Mouse (Mus musculus) gastrocnemius, postnatal 36 days (tissue): ENCODE measurements around the gene Srpk1. TPM values are rescaled to one million over a fixed set of nuclear protein-coding genes. Genes with fewer than 3 reads are reported as not detected.

ENCODE experiments used
- DNase-seq, 2 experiments: peaks; one replicate each; pipeline ENCODE4 v3.0.0; 2022
- intact Hi-C: fragments of 180-260 bp; cut with DNase I; formaldehyde crosslinking; loops from one replicate; pipeline ENCODE4 v1.15.1; 2025
- long read RNA-seq, 2 experiments: library from polyadenylated mRNA; stranded (forward); transcript quantifications; one replicate each; pipeline ENCODE4 v2.0.0; 2021
- total RNA-seq, 2 experiments: library from RNA; stranded (reverse); gene quantifications; 2 replicates each; pipeline ENCODE4 v1.2.3; 2021

Gene Srpk1
- 10 to 100 TPM; 24.7 to 26.6 TPM for total RNA-seq
- long read RNA-seq, experiment 1, full-length matches to known transcripts, result 6 of 20 reads
- long read RNA-seq, experiment 1, partial matches to known transcripts, result 1 of 20 reads
- long read RNA-seq, experiment 1, other reads (novel, unspliced or antisense), result 13 of 20 reads
- long read RNA-seq, experiment 2, full-length matches to known transcripts, result 10 of 21 reads
- long read RNA-seq, experiment 2, partial matches to known transcripts, result 2 of 21 reads
- long read RNA-seq, experiment 2, other reads (novel, unspliced or antisense), result 9 of 21 reads

- intact Hi-C loops, result no loop called here
- DNase-seq, result peak; percentile 80 to 87
Measured at GRCm38 (mm10) chr17:28622300-28622759, at the start of gene Srpk1. Gene Srpk1 (minus strand): TSS chr17:28622709.

DNA sequence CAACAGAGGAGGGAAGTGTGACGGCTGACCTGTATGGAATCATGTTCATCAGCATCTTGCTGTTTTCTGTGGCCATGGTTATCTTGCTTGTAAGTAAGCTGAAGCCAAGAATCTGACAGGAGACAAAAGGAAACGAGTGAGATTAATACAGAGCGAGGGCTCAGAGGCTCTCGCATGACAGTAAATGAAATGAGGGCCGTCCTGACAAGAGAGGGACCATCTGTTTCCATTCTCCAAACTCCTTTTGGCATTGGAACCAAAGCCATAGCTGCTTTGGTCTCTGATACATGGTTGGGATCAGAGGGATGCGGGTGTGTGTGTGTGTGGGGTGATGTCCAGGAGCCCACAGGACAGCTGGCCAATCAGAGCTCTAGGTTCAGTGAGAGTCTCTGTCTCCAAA is 37.1 kb upstream of the Srpk1 start:
- no peak for DNase-seq
- intact Hi-C loops, result no loop called here

- intact Hi-C loops, result no loop called here
- no peak for DNase-seq
Measured at GRCm38 (mm10) chr17:28657936-28658335, 35.4 kb upstream of the Srpk1 start.

DNA sequence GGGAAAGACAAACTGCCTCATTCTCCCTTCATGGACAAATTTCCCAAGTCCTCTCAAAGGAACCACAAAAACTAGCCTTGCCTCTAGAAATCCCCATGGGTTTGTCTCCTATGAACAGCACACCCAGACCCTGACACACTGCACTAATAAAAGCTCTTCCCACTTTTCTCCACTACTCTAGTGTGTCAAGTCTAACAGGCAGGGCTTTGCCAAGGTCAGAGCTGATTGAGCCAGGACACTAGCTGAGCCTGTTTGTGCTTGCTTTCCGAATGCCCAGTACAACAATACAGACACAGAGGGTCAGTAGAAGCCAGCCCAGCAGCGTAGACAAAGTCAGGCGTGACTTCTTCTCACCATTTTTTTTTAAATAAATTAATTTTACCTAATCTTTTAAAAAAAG is 27.8 kb upstream of the Srpk1 start:
- intact Hi-C loops, result no loop called here

GRCm38 (mm10) chr17:28648607-28649370 is 26.3 kb upstream of the Srpk1 start:
- DNase-seq, result no peak
- intact Hi-C loops, result loop anchor here (5.0 to 10.0 kb wide), 2 partner anchors 56 to 254 kb away; no protein-coding TSS in a partner anchor

More for the DNA sequence above, 27.8 kb upstream of the Srpk1 start:
- no peak for DNase-seq

GRCm38 (mm10) chr17:28646221-28646620 is 23.7 kb upstream of the Srpk1 start:
- intact Hi-C loops, result loop anchor here (5.0 to 10.0 kb wide), 2 partner anchors 54 to 251 kb away; no protein-coding TSS in a partner anchor
- DNase-seq, result no peak

- intact Hi-C loops, result loop anchor here (10.0 kb wide), 1 partner anchor 249 kb away; no protein-coding TSS in a partner anchor
- no peak for DNase-seq
Measured at GRCm38 (mm10) chr17:28644112-28644511, 21.6 kb upstream of the Srpk1 start.

GRCm38 (mm10) chr17:28643697-28644096 is 21.2 kb upstream of the Srpk1 start:
- intact Hi-C loops, result loop anchor here (10.0 kb wide), 1 partner anchor 249 kb away; no protein-coding TSS in a partner anchor
- no peak for DNase-seq

DNA sequence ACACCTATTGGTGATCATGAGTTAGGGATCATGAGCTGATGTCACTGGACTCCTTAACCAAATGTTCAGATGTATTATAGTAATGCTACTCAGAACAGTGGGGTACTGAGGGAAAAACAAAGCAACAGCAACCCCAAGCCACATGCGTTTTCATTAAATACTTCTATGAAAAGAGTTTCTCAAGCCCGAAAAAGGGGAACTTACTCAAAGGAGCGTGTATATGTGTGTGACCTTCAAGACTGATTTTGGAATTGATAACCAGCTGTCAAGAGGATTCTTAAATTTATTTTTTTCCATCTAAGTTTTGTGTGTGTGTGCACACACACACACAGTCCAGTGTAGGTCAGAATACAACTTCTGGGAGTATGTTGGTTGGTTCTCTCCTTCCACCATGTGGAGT is 17.6 kb upstream of the Srpk1 start:
- DNase-seq, result no peak
- intact Hi-C loops, result loop anchor here (10.0 kb wide), 1 partner anchor 245 kb away; no protein-coding TSS in a partner anchor

DNA sequence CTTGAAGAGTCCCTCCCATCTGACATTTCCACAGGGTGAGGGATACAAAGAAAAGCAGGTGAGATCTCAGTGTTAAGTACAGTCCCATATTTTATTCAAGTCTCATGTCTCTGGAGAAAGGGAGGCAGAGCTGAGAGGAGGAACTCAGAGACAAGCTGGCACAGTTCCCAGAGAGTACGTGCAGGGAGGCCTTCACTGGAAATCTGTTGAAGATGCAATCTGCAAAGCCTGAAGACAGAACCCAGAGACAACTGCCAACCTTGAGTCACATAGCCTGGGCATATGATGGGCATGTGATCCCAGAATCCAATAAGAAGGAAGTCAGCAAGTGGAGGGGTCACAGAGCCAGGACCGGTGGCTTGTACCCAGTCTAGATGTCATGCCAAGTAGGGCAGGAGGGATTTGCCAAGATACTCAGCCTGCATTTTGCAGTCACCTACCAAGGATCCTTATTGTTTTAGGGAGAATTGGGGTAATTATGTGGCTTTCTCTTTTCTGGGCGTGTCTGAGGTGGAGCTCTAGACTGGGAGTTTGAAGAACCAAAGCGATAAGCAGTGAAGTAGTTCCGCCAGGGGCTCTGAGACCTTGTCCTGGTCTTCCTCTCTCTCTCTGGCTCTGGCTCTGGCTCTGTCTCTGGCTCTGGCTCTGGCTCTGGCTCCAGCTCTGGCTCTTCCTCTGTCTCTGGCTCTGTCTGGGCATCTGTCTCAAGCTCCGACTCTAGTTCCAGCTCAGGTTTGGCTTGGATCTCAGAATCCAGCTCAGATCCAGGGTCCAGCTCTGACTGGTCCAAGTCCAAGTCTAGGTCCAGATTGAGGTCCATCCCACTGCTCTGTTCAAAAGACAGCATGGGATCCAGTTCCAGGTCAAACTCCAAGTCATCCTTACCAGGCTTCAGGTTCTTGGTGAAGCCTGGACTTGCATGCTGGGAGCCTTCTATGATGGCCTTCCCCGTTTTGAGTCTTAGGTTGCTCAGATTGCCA is 15.5 kb upstream of the Srpk1 start:
- intact Hi-C loops, result no loop called here
- DNase-seq, result no peak

GRCm38 (mm10) chr17:28635842-28636241 is 13.3 kb upstream of the Srpk1 start:
- no peak for DNase-seq
- intact Hi-C loops, result no loop called here

- intact Hi-C loops, result no loop called here
- DNase-seq, result no peak
Measured at GRCm38 (mm10) chr17:28629125-28629524, 6.6 kb upstream of the Srpk1 start.

DNA sequence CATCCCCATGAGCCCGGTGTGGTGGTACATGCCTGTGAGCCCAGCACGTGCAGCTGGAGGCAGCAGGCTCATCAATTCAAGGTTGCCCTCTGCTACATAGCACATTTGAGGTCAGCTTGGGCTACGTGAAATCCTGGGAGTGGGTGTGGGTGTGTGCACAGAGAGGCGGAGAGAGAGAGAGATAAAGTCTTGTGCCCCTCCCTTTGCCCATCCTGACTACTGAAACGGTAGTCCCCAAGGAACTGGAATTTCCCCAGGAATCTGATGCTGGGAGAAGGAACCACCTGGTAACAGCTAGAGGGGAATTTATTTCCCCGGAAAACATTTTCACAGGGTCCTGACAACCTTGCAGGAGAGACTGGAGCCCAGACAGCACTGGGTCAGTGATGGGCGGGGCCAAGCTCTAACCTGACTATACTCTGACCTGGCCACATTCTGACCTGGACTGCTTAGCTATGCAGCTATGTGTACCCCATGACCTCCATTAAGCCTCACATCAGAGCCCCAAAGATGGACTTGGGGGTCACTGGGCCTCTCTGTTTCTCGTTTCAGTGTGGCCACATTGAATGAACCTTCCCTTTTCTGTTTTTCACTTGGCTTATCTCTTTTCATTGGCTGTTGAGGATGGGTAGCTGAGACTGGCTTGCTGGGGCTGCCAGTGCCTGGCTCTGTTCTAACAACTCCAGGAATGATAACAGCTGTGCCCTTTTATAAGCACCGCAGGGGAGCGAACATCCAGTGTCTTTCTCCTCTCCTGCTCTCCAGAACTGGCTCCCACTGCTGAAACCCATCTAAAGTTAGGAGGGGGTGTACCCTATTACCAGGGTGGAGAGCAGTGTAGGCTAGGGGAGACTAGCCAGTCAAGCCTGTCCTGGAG is 6.0 kb upstream of the Srpk1 start:
- intact Hi-C loops, result no loop called here
- no peak for DNase-seq

DNA sequence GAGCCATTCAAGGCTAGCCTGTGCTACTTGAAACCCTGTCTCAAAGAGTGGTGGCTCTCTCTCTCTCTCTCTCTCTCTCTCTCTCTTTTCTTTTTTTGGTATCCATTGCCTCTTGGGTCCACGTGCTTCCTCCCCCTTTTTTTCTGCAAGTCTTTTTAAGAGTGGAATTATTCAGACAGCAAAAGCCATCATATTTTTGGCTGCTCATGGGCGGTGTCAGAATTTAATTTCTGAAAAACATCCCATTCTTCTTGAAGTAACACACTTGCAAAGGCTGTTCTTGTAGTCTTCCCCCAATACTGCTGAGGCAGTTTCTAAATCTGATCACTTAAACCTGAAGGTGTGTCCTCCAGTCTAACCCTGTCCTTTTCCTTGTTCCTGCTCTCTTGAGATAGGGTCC is 4.4 kb upstream of the Srpk1 start:
- DNase-seq, result no peak
- intact Hi-C loops, result no loop called here

- intact Hi-C loops, result no loop called here
- DNase-seq, result no peak
Measured at GRCm38 (mm10) chr17:28625327-28625726, 2.8 kb upstream of the Srpk1 start.

- intact Hi-C loops, result no loop called here
- no peak for DNase-seq
Measured at GRCm38 (mm10) chr17:28624841-28625240, 2.3 kb upstream of the Srpk1 start.

- peak; percentile 11 to 35 for DNase-seq
- intact Hi-C loops, result no loop called here
Measured at GRCm38 (mm10) chr17:28621381-28622299, 869 bp downstream of the Srpk1 start.

DNA sequence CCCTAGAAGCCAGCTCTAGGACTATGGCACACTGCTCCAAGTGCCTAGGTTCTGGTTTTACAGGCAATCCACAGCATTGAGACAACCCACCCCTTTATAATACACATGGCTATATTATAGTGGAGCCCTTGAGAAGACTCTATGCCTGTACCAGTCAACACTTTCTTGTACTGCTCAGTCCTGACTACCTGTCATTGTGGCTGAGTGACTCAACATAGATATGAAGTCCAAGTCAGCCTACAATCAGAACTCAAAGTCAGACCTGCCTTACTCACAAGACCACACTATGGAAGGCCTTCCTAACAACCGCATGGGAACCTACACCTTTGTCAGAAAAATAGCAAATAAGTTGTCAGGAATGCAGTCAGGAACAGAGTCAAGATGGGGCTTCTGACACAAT is 3.7 kb downstream of the Srpk1 start:
- intact Hi-C loops, result no loop called here
- DNase-seq, result no peak
